Mouse (Mus musculus): ENCODE data around the gene Rph3al. TPM values are rescaled to one million over a fixed set of nuclear protein-coding genes. Genes with fewer than 3 reads are reported as not detected.

The Rph3al gene
- polyA plus RNA-seq, 1 experiment from 2014 or later: 7.9 TPM

DNA sequence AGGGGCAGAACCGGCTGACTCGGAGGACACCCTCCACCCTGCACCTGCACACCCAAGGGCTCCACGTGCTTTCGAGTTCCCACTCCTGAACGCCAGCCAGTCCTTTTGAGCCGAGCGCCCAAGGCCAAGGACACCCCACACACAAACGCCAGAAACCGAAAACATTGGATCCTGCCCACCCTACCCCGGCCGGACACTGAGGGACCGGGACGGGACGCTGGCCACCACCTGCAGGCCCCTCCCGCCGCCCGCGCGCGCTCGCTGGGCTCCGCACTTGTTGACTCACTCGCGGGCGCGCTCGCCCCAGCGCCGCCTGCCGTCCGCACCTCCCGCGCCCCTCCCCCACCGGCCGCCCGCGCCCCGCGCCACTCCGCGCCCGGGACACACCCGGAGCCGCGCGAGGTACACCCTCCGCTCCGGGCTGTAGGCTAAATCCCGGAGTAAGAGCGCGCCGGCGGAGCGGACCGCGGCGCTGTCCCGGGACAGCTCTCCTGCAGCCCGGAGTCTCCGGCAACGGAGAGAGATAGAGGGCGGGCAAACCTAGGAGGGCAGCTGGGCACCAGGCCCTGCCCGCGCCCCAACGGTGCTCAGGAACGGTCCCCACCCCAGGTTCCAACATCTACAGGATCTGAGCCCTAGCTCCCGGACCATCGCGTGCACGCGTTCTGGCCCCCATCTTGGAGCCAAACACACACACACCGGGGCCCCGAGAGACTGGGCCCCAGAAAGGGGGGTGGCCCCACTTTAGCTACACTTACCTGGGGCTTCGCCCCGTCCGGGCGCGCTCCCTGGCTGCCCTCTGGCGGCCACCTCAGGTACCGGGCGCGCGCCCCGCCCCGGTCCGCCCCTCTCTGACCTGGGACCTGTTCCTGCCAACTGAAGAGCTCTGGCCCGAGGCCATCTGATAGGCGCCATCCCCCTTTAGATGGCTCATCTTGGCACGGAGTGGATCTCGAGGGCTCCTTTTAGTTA lies 28.5 kb upstream of the Rph3al start:
- Histone ChIP-seq H3K4me3 (peak overlapping the region; percentile 66), H3K27me3 (peaks cover 22% of the 10 kb centered on the region), H3K9me3 (no peaks in the 10 kb centered on the region), H3K4me1 (peaks cover 23% of the 10 kb centered on the region), H3K27ac (peak overlapping the region; percentile 89), H3K9ac (peak overlapping the region; percentile 65), H3K36me3 (no peaks in the 10 kb centered on the region), H3K4me2 (peak overlapping the region; percentile 92)
- WGBS: under 1% methylated on average over 83 of the region's 90 CpGs
- peak; percentile 77 for ATAC-seq (ENCODE audit: borderline replicate concordance, extremely low read depth, low FRiP score, low TSS enrichment)

DNA sequence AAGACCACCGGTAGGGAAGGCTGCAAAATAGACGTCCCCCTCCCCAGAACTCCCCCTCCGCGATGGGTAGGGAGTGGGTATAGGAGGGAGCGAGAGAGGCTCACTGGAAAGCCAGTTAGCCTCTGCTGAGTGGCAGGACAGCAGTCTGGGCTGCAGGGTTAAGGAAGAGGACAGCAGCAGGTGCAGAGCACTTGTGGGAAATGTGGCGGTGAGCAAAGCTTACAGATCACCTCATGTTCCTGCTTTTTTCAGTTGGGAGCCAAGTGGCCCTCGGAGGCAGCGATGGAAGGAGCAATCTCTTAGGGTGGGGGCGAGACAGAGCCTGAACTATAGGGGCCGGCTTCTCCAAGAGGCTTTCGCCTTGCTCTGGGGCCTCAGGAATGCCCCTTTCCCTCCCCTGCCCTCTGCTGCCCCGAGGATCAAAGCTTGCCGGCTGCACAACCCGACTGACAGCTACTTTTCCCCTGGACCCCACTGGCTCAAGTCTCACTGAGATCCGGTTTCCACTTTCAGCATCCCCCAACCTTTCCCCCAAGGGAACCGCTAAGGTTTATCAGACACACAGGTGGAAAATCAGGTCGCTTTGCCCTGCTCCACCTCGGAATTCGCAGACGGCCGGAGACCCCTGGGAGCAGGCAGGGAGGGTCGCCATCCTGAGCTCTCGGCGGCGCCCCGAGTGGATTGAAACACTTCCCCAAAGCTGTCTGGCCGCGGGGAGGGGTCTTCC lies 27.6 kb upstream of the Rph3al start:
- Histone ChIP-seq H3K36me3 (no peaks in the 10 kb centered on the region), H3K4me2 (peak overlapping the region; percentile 92), H3K27ac (peak overlapping the region; percentile 89), H3K9me3 (no peaks in the 10 kb centered on the region), H3K27me3 (peaks cover 22% of the 10 kb centered on the region), H3K4me1 (peaks cover 23% of the 10 kb centered on the region), H3K4me3 (peak overlapping the region; percentile 66), H3K9ac (peak overlapping the region; percentile 65)
- ATAC-seq (ENCODE audit: borderline replicate concordance, extremely low read depth, low FRiP score, low TSS enrichment): no peak
- 15% methylated on average over 28 of the region's 28 CpGs for WGBS

DNA sequence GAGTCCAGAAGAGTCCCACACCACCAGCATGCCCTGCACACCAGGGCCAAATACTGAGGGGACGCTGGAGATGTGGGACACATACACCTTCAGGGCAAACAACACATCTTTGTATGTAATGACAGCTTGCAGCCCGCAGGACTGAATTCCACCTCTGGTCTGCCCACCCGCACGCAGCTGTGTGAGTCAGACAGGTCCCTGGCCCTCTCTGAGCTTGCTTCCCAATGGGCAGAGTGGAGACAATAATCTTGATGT lies 26.2 kb upstream of the Rph3al start:
- peaks cover 22% of the 10 kb centered on the region for H3K27me3 ChIP-seq
- no peak overlapping the region for H3K4me2 ChIP-seq
- H3K27ac ChIP-seq: no peak overlapping the region
- 44% methylated on average over 4 of the region's 4 CpGs for WGBS
- H3K9me3 ChIP-seq: no peaks in the 10 kb centered on the region
- H3K9ac ChIP-seq: no peak overlapping the region
- peaks cover 23% of the 10 kb centered on the region for H3K4me1 ChIP-seq
- ATAC-seq (ENCODE audit: borderline replicate concordance, extremely low read depth, low FRiP score, low TSS enrichment): no peak
- no peaks in the 10 kb centered on the region for H3K36me3 ChIP-seq
- no peak overlapping the region for H3K4me3 ChIP-seq

GRCm38 (mm10) chr11:75963730-75964475 lies 25.7 kb upstream of the Rph3al start:
- Histone ChIP-seq H3K4me3 (no peak overlapping the region), H3K27ac (no peak overlapping the region), H3K36me3 (no peaks in the 10 kb centered on the region), H3K27me3 (peaks cover 22% of the 10 kb centered on the region), H3K4me1 (peaks cover 23% of the 10 kb centered on the region), H3K9me3 (no peaks in the 10 kb centered on the region), H3K9ac (no peak overlapping the region), H3K4me2 (no peak overlapping the region)
- no peak for ATAC-seq (ENCODE audit: borderline replicate concordance, extremely low read depth, low FRiP score, low TSS enrichment)
- 28% methylated on average over 11 of the region's 11 CpGs for WGBS

DNA sequence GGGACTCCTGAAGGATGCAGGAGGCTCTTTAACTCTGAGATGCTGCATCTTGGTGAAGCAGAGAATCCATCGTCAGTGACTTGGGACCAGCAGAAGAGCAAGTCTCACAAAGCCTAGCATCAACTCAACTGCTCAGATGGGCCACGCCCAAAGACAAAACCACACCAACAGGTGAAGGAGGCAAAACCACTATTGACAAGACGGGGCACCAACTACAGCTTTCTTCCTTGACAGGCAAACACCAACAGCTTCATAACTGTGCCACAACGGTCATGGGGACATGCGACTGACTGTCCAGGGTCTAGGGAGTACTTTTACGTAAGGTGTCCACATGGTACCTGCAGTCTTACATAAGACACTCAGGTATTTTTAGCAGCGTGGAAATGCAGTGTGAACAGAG lies 23.6 kb upstream of the Rph3al start:
- Histone ChIP-seq H3K4me3 (no peak overlapping the region), H3K27ac (no peak overlapping the region), H3K9me3 (no peaks in the 10 kb centered on the region), H3K4me2 (no peak overlapping the region), H3K36me3 (no peaks in the 10 kb centered on the region), H3K27me3 (peaks cover 9% of the 10 kb centered on the region), H3K9ac (no peak overlapping the region), H3K4me1 (peaks cover 16% of the 10 kb centered on the region)
- ATAC-seq (ENCODE audit: borderline replicate concordance, extremely low read depth, low FRiP score, low TSS enrichment): no peak
- WGBS: 77% methylated on average over 7 of the region's 7 CpGs

DNA sequence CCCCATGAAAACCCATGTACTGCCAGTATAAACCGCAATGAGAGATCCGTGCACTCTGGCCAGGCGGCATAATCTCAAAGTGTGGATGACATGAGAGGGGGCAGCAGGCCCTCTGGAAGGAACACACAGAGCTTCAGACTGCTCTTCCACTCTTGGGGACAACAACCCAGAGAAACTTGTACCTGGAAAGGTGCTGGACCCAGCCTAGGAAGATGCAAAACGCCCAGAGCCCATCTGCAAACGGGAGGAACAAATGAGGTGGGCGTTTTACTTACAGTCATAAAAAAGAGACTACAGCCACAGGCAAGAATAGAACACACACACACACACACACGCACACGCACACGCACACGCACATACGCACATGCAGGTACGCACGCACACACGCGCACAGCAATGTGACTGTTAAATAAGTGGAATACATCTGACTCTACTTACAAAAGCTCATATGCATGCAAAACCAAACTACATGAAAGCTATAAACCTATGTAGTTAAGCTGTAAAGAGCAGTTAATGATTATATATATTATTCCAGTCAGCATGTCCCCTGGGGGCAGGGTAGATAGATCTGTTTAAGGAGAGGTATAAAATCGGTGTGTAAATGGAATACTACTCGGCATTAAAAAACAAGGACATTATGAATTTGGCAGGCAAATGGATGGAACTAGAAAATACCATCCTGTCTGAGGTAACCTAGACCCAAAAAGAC lies 19.0 kb upstream of the Rph3al start:
- Histone ChIP-seq H3K4me2 (no peak overlapping the region), H3K27ac (no peak overlapping the region), H3K27me3 (no peaks in the 10 kb centered on the region), H3K9ac (no peak overlapping the region), H3K4me1 (no peaks in the 10 kb centered on the region), H3K36me3 (no peaks in the 10 kb centered on the region), H3K4me3 (no peak overlapping the region), H3K9me3 (no peaks in the 10 kb centered on the region)
- 81% methylated on average over 17 of the region's 17 CpGs for WGBS
- ATAC-seq (ENCODE audit: borderline replicate concordance, extremely low read depth, low FRiP score, low TSS enrichment): no peak

DNA sequence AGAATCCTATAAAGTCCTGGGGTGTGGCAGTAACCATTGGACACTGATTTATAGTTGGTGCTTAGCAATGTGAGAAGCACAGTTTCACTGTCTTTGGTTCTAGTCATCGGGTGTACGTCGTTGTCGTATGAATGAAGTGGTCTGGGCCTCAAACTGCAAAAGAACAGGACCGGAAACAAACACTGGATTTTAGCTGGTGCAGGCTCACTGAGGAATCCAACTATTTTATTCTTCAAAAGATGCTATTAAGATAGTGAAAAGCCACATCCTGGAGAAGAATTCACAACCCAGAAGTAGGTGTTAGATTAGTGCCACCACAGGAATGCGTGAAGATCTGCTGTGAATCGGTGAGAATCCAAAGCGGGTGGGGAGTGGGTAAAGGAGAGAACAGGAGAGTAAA lies 18.4 kb upstream of the Rph3al start:
- Histone ChIP-seq H3K36me3 (no peaks in the 10 kb centered on the region), H3K4me1 (no peaks in the 10 kb centered on the region), H3K27ac (no peak overlapping the region), H3K9ac (no peak overlapping the region), H3K27me3 (no peaks in the 10 kb centered on the region), H3K4me2 (no peak overlapping the region), H3K4me3 (no peak overlapping the region), H3K9me3 (no peaks in the 10 kb centered on the region)
- no peak for ATAC-seq (ENCODE audit: borderline replicate concordance, extremely low read depth, low FRiP score, low TSS enrichment)
- 64% methylated on average over 8 of the region's 8 CpGs for WGBS

DNA sequence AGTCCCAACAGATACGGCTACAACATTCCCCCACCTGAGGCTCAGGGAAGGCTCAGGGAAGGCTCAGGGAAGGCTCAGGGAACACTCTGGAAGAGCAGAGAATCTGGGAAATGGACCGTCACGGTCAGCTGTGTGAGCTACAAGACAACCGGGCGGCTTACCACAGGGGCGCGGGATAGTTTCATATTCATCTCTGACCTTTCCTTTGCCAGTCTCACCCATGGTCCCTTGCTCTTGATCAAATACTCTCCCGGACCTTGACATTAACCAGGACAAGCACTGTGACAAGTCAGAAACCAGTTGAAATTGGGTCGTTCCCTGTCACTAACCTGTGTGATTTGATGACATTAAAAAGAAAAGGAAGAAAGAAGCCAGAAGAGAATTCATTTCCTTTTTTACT lies 16.7 kb upstream of the Rph3al start:
- Histone ChIP-seq H3K4me2 (no peak overlapping the region), H3K4me1 (no peaks in the 10 kb centered on the region), H3K27ac (no peak overlapping the region), H3K27me3 (no peaks in the 10 kb centered on the region), H3K9me3 (no peaks in the 10 kb centered on the region), H3K36me3 (no peaks in the 10 kb centered on the region), H3K4me3 (no peak overlapping the region), H3K9ac (no peak overlapping the region)
- WGBS: 89% methylated on average over 9 of the region's 9 CpGs
- ATAC-seq (ENCODE audit: borderline replicate concordance, extremely low read depth, low FRiP score, low TSS enrichment): no peak

GRCm38 (mm10) chr11:75951895-75952294 lies 13.7 kb upstream of the Rph3al start:
- H3K4me3 ChIP-seq: no peak overlapping the region
- no peak for ATAC-seq (ENCODE audit: borderline replicate concordance, extremely low read depth, low FRiP score, low TSS enrichment)
- H3K4me1 ChIP-seq: no peaks in the 10 kb centered on the region
- no peak overlapping the region for H3K27ac ChIP-seq
- 69% methylated on average over 5 of the region's 5 CpGs for WGBS
- H3K9me3 ChIP-seq: no peaks in the 10 kb centered on the region
- no peaks in the 10 kb centered on the region for H3K27me3 ChIP-seq
- H3K9ac ChIP-seq: no peak overlapping the region
- no peaks in the 10 kb centered on the region for H3K36me3 ChIP-seq
- no peak overlapping the region for H3K4me2 ChIP-seq

GRCm38 (mm10) chr11:75950459-75950858 lies 12.2 kb upstream of the Rph3al start:
- Histone ChIP-seq H3K9ac (no peak overlapping the region), H3K27ac (no peak overlapping the region), H3K4me3 (no peak overlapping the region), H3K36me3 (no peaks in the 10 kb centered on the region), H3K9me3 (no peaks in the 10 kb centered on the region), H3K27me3 (no peaks in the 10 kb centered on the region), H3K4me1 (no peaks in the 10 kb centered on the region), H3K4me2 (no peak overlapping the region)
- WGBS: 59% methylated on average over 3 of the region's 3 CpGs
- ATAC-seq (ENCODE audit: borderline replicate concordance, extremely low read depth, low FRiP score, low TSS enrichment): no peak

GRCm38 (mm10) chr11:75948789-75949188 lies 10.6 kb upstream of the Rph3al start:
- Histone ChIP-seq H3K4me3 (no peak overlapping the region), H3K4me2 (no peak overlapping the region), H3K9ac (no peak overlapping the region), H3K36me3 (no peaks in the 10 kb centered on the region), H3K27ac (no peak overlapping the region), H3K9me3 (no peaks in the 10 kb centered on the region), H3K27me3 (no peaks in the 10 kb centered on the region), H3K4me1 (no peaks in the 10 kb centered on the region)
- 35% methylated on average over 3 of the region's 3 CpGs for WGBS
- no peak for ATAC-seq (ENCODE audit: borderline replicate concordance, extremely low read depth, low FRiP score, low TSS enrichment)
